Mouse (Mus musculus) limb, embryonic 13.5 days (tissue): ENCODE measurements around the gene Zfp551. TPM values are rescaled to one million over a fixed set of nuclear protein-coding genes. Genes with fewer than 3 reads are reported as not detected.
A peak's percentile ranks its signal among the peaks of the same experiment; 100 is the strongest.

Source experiments
- ATAC-seq: fragments of 200-750 bp; cut with Nextera tagmentation; 2 replicates; pipeline ENCODE4 v1.8.0; 2017; ENCODE audit warnings: low read depth, moderate number of reproducible peaks, moderate TSS enrichment; ENCODE audit not compliant: low FRiP score
- H3K27ac ChIP-seq: fragments of 300-500 bp; sonication (generic); 2 replicates; pipeline ENCODE4 v1.5.1; 2015; ENCODE audit warnings: inconsistent platforms, mild to moderate bottlenecking, moderate library complexity
- H3K27me3 ChIP-seq: fragments of 300-500 bp; sonication (generic); 2 replicates; pipeline ENCODE4 v1.6.1; 2015; ENCODE audit warnings: mild to moderate bottlenecking, inconsistent platforms
- H3K36me3 ChIP-seq: fragments of 300-500 bp; sonication (generic); 2 replicates; pipeline ENCODE4 v1.6.1; 2015; ENCODE audit warnings: inconsistent platforms, mild to moderate bottlenecking, moderate library complexity
- H3K4me1 ChIP-seq: fragments of 300-500 bp; sonication (generic); 2 replicates; pipeline ENCODE4 v1.6.1; 2015; ENCODE audit warnings: inconsistent platforms
- H3K4me2 ChIP-seq: fragments of 300-500 bp; sonication (generic); replicated peaks from 2 replicates; pipeline ENCODE4 v1.6.1; 2015; ENCODE audit warnings: inconsistent platforms, mild to moderate bottlenecking, moderate library complexity
- H3K4me3 ChIP-seq: fragments of 300-500 bp; sonication (generic); 2 replicates; pipeline ENCODE4 v1.5.1; 2015; ENCODE audit warnings: moderate library complexity, mild to moderate bottlenecking, inconsistent platforms
- H3K9ac ChIP-seq: fragments of 300-500 bp; sonication (generic); 2 replicates; pipeline ENCODE4 v1.6.1; 2015; ENCODE audit warnings: mild to moderate bottlenecking, inconsistent platforms
- H3K9me3 ChIP-seq: fragments of 300-500 bp; sonication (generic); 2 replicates; pipeline ENCODE4 v1.6.1; 2016; ENCODE audit warnings: inconsistent platforms
- WGBS: fragments of 180-500 bp; shearing (Covaris S2); methylation state at CpG from one replicate; pipeline ENCODE4 v1.1.7; 2015; 5-methylcytosine and 5-hydroxymethylcytosine counted together
- polyA plus RNA-seq: library from polyadenylated mRNA; unstranded; fragments of >200 nt; fragmentation: Nextera tagmentation; extraction: Ambion mirVana; gene quantifications from 2 replicates; pipeline ENCODE4 v1.2.1, GENCODE M21; 2015

Zfp551 gene
- polyA plus RNA-seq, result 5.5 and 6.3 TPM in 2 replicates

DNA sequence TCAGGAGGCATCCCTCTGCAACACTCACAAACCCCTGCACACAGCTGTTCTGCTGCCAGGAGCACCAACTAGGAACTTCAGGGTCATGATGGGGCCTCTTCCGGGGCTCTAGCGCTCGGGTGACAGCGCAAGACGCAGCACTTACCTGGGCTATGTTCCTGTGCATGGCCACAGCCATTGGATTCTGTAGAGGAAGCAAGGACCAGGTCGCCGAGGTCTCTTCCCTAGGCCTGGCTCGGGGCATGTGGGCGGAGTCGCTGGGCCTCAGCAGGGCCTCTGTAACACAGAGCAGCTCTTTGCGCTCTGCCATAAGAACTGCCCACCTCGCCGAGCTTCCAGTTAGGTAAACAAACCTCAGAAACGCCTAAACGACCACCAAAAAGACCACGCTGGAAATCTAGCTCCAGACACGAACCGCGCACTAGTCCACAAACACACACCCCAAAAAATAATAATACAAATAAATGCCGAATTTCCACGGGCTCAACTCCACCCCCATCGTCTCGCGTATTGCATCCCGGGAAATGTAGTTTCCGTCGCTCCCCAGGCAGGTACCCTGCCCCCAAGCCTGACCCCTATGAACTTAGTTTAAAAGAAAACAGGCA, at the start of gene Zfp551:
Gene Zfp551 (minus strand): TSS at position 507 of the 605 bp plus-strand sequence.
- under 1% methylated on average over 27 of the region's 27 CpGs for WGBS

DNA sequence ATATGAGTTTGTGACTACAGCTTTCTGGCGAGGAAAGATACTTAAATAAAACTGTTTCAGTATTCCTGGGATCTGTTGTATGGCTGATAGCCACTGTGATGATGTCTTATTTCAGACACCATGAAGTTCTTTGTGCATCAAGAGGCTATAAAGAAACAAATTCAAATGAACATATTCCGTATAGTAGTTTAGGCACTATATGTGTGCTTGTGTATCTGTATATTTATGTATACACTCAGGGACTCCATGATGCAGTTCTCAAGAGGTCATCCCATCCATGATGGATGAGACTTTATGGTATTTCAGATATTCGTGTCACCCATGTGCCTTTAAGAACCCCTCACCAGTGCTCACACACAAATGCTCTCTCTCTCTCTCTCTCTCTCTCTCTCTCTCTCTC, 304 bp upstream of the Zfp551 start:
- Histone ChIP-seq H3K4me2 (peak overlapping the region; percentile 76), H3K4me1 (peaks cover 10% of the 10 kb centered on the region), H3K9me3 (no peaks in the 10 kb centered on the region), H3K27me3 (no peaks in the 10 kb centered on the region), H3K27ac (no peak overlapping the region), H3K9ac (no peak overlapping the region), H3K36me3 (peaks cover 25% of the 10 kb centered on the region), H3K4me3 (peak overlapping the region; percentile 60)
- no peak; the same call in 1 of the 2 replicates for ATAC-seq
- WGBS, result 57% methylated on average over 3 of the region's 3 CpGs

More for the DNA sequence above, at the start of gene Zfp551:
- Histone ChIP-seq H3K4me3 (peak within 1 kb of the TSS; percentile 60), H3K9me3 (no peaks in the 10 kb centered on the region), H3K4me2 (peak within 1 kb of the TSS; percentile 76), H3K27ac (peak within 1 kb of the TSS; percentile 61; the same call in 1 of the 2 replicates), H3K36me3 (peaks cover 30% of the 10 kb centered on the region), H3K27me3 (no peaks in the 10 kb centered on the region), H3K4me1 (peaks cover 10% of the 10 kb centered on the region), H3K9ac (peak within 1 kb of the TSS; percentile 77)
- ATAC-seq, result peak; percentile 93

DNA sequence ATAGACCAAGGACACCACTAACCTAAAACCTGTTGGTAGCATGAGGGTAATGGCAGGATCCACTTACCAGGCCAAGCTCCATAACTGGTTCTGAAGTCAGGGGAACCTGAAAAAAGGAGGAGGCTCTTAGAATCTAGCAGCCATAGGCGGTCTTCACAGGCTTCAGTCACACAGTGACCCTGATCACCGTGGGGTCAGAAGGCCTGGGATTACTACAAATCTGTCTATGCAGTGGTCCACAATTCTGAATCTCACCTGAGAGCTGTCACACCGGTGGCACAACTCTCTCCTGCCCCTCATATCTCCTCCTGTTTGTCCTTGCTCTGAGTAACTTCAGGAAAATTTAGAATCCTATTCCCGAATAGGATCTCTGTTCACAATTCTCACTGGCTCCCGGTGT, 810 bp downstream of the Zfp551 start:
- Histone ChIP-seq H3K4me3 (peak overlapping the region; percentile 60), H3K4me1 (peaks cover 10% of the 10 kb centered on the region), H3K27me3 (no peaks in the 10 kb centered on the region), H3K9me3 (no peaks in the 10 kb centered on the region), H3K36me3 (peaks cover 36% of the 10 kb centered on the region), H3K4me2 (peak overlapping the region; percentile 76), H3K9ac (peak overlapping the region; percentile 77), H3K27ac (peak overlapping the region; percentile 61; the same call in 1 of the 2 replicates)
- WGBS, result 57% methylated on average over 5 of the region's 5 CpGs
- peak; percentile 15; the same call in 1 of the 2 replicates for ATAC-seq

DNA sequence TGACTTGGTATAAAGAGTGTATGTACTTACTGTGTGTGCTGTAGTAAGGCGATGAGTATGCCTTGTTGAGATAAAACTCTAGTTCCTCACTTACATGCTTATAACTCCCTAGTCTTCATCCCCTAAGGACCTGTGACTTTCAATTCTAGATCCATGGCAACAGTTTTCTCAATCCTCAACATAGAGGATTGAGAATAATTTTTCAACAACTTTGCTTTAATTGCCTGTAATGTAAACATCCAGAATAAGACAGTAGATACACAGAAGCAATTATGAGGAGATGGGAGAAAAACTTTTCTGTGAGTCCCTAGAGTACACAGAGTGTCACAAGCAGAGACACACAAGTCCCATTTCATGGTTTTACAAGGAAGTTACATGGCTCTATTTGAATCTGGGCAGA, 53.4 kb downstream of the Zfp551 start, which contains the start of gene Vmn1r84:
Gene Vmn1r84 (minus strand): TSS at position 101 of the 400 bp plus-strand sequence.
- 68% methylated on average over 1 of the region's 1 CpGs for WGBS
- Histone ChIP-seq H3K36me3 (no peaks in the 10 kb centered on the region), H3K4me1 (no peaks in the 10 kb centered on the region), H3K27me3 (no peaks in the 10 kb centered on the region), H3K4me3 (no peak within 1 kb of the TSS), H3K27ac (no peak within 1 kb of the TSS), H3K9me3 (peaks cover 4% of the 10 kb centered on the region), H3K4me2 (no peak within 1 kb of the TSS), H3K9ac (no peak within 1 kb of the TSS)
- ATAC-seq, result no peak

Other genes starting within 250 kb of the Zfp551 start
- not detected in 2 replicates for gene Vmn1r80, start 233.5 kb downstream of the Zfp551 start, polyA plus RNA-seq
- gene Vmn1r81, start 154.5 kb downstream of the Zfp551 start, polyA plus RNA-seq, result not detected in 2 replicates
- not detected in 2 replicates for gene Vmn1r82, start 122.3 kb downstream of the Zfp551 start, polyA plus RNA-seq
- gene Vmn1r83, start 93.3 kb downstream of the Zfp551 start, polyA plus RNA-seq, result 0.06 TPM in 1 of 2 replicates, not detected in the other
- gene Vmn1r84, start 53.5 kb downstream of the Zfp551 start, polyA plus RNA-seq, result 0.04 and 0.05 TPM in 2 replicates
- 26.0 and 29.8 TPM in 2 replicates for gene Zfp606, start 55.5 kb upstream of the Zfp551 start, polyA plus RNA-seq
- gene 2900092C05Rik, start 89.8 kb upstream of the Zfp551 start, polyA plus RNA-seq, result not detected in 2 replicates
- 0.01 TPM in 1 of 2 replicates, not detected in the other for gene Vmn2r53, start 186.0 kb upstream of the Zfp551 start, polyA plus RNA-seq
- not detected in 2 replicates for gene Vmn2r54, start 217.6 kb upstream of the Zfp551 start, polyA plus RNA-seq